Mouse (Mus musculus) adrenal gland, adult 8-10 months (tissue): Measurements from ENCODE around the gene Hydin. TPM values are rescaled to one million over a fixed set of nuclear protein-coding genes. Genes with fewer than 3 reads are reported as not detected.
A peak's percentile ranks its signal among the peaks of the same experiment; 100 is the strongest.
"Not testable (repeated sequence)": the region's sequence is repeated elsewhere in the genome, so short reads cannot be mapped to it uniquely, and the experiment has no call there.

Experiments used
- DNase-seq: peaks from one replicate; pipeline ENCODE4 v3.0.0; 2022
- total RNA-seq, 4 experiments: library from RNA; stranded (reverse); gene quantifications; 2 replicates each; pipeline ENCODE4 v1.2.4; 2022

The Hydin gene
- total RNA-seq, 4 experiments from 2014 or later, result 0.16 to 0.70 (median 0.31) TPM

- no peak for DNase-seq
Observed at GRCm38 (mm10) chr8:110454466-110454865, 187.7 kb downstream of the Hydin start.

- DNase-seq, result no peak
Observed at GRCm38 (mm10) chr8:110457424-110457823, 190.6 kb downstream of the Hydin start.

GRCm38 (mm10) chr8:110462627-110463208 is 195.9 kb downstream of the Hydin start:
- DNase-seq, result no peak

- no peak for DNase-seq
Observed at GRCm38 (mm10) chr8:110463773-110464460, 197.1 kb downstream of the Hydin start.

GRCm38 (mm10) chr8:110465606-110466005 is 198.8 kb downstream of the Hydin start:
- no peak for DNase-seq

- no peak for DNase-seq
Observed at GRCm38 (mm10) chr8:110477256-110477655, 210.5 kb downstream of the Hydin start.

GRCm38 (mm10) chr8:110478576-110478975 is 211.8 kb downstream of the Hydin start:
- DNase-seq, result no peak

- DNase-seq, result no peak
Observed at GRCm38 (mm10) chr8:110479401-110479800, 212.6 kb downstream of the Hydin start.

GRCm38 (mm10) chr8:110482275-110482674 is 215.5 kb downstream of the Hydin start:
- no peak for DNase-seq

GRCm38 (mm10) chr8:110485234-110485633 is 218.5 kb downstream of the Hydin start:
- DNase-seq, result no peak

GRCm38 (mm10) chr8:110486020-110486419 is 219.2 kb downstream of the Hydin start:
- no peak for DNase-seq

GRCm38 (mm10) chr8:110487644-110488043 is 220.9 kb downstream of the Hydin start:
- no peak for DNase-seq

GRCm38 (mm10) chr8:110489344-110489743 is 222.6 kb downstream of the Hydin start:
- DNase-seq, result no peak

- no peak for DNase-seq
Observed at GRCm38 (mm10) chr8:110491118-110491517, 224.3 kb downstream of the Hydin start.

GRCm38 (mm10) chr8:110496286-110496685 is 229.5 kb downstream of the Hydin start:
- peak; percentile 33 for DNase-seq

- DNase-seq, result peak; percentile 36
Observed at GRCm38 (mm10) chr8:110500253-110500652, 233.5 kb downstream of the Hydin start.

- peak; percentile 24 for DNase-seq
Observed at GRCm38 (mm10) chr8:110500661-110501060, 233.9 kb downstream of the Hydin start.

GRCm38 (mm10) chr8:110501330-110501729 is 234.6 kb downstream of the Hydin start:
- DNase-seq, result no peak

- DNase-seq, result no peak
Observed at GRCm38 (mm10) chr8:110502880-110503279, 236.1 kb downstream of the Hydin start.

- no peak for DNase-seq
Observed at GRCm38 (mm10) chr8:110508766-110509165, 242.0 kb downstream of the Hydin start.

- DNase-seq, result no peak
Observed at GRCm38 (mm10) chr8:110519790-110520189, 253.0 kb downstream of the Hydin start.

GRCm38 (mm10) chr8:110521851-110522250 is 255.1 kb downstream of the Hydin start:
- no peak for DNase-seq

- not testable (repeated sequence) for DNase-seq
Observed at GRCm38 (mm10) chr8:110522495-110522894, 255.7 kb downstream of the Hydin start.

- no peak for DNase-seq
Observed at GRCm38 (mm10) chr8:110522985-110523384, 256.2 kb downstream of the Hydin start.
